Mouse (Mus musculus): ENCODE data around the gene Cyp4v3.

- TF ChIP-seq CTCF (IDR thresholded peaks at IDR 0.05) (no peak), EP300 (IDR thresholded peaks at IDR 0.05) (no peak)
These were observed 48.3 kb upstream of the Cyp4v3 start for GRCm38 (mm10) chr8:45381075-45381962.
